Mouse (Mus musculus) bone marrow, adult 2 months (tissue): Measurements from ENCODE around the gene Tle2. TPM values are rescaled to one million over a fixed set of nuclear protein-coding genes. Genes with fewer than 3 reads are reported as not detected.
A peak's percentile ranks its signal among the peaks of the same experiment; 100 is the strongest.

Experiments used
- H3K27ac ChIP-seq: fragments of 200-500 bp; 2 replicates; pipeline ENCODE4 v1.5.1; 2012; ENCODE audit warnings: low read depth, mild to moderate bottlenecking, control low read depth, inconsistent platforms, low read length; ENCODE audit not compliant: control insufficient read depth, poor library complexity, insufficient read depth
- H3K4me1 ChIP-seq: fragments of 200-500 bp; 2 replicates; pipeline ENCODE4 v1.6.1; 2011; ENCODE audit warnings: low read length; ENCODE audit not compliant: control insufficient read depth, insufficient read depth
- H3K4me3 ChIP-seq: fragments of 200-500 bp; replicated peaks from 2 replicates; pipeline ENCODE3; 2011; ENCODE audit warnings: mild to moderate bottlenecking, low read depth, low read length, control low read depth; ENCODE audit not compliant: control insufficient read depth
- CTCF ChIP-seq: fragments of 200-500 bp; IDR thresholded peaks from 2 replicates; pipeline ENCODE4 v1.5.1; 2011; ENCODE audit warnings: low read length, control low read depth; ENCODE audit not compliant: control insufficient read depth, insufficient read depth
- POLR2A ChIP-seq: fragments of 200-500 bp; IDR thresholded peaks from 2 replicates; pipeline ENCODE4 v1.6.1; 2011; ENCODE audit warnings: low read depth, mild to moderate bottlenecking, control low read depth, low read length, borderline replicate concordance; ENCODE audit not compliant: control insufficient read depth
- WGBS: fragments of 180-500 bp; shearing (Covaris S2); methylation state at CpG from one replicate; pipeline ENCODE4 v1.1.7; 2018; 5-methylcytosine and 5-hydroxymethylcytosine counted together
- polyA plus RNA-seq: library from polyadenylated mRNA; stranded (reverse); fragments of >200 nt; gene quantifications from 2 replicates; pipeline ENCODE4 v1.2.4, GENCODE M21; 2011; ENCODE audit warnings: low replicate concordance; ENCODE audit not compliant: missing spikeins, insufficient read depth, insufficient read length

Tle2 gene
- polyA plus RNA-seq, 1 experiment = 41.7 TPM

DNA sequence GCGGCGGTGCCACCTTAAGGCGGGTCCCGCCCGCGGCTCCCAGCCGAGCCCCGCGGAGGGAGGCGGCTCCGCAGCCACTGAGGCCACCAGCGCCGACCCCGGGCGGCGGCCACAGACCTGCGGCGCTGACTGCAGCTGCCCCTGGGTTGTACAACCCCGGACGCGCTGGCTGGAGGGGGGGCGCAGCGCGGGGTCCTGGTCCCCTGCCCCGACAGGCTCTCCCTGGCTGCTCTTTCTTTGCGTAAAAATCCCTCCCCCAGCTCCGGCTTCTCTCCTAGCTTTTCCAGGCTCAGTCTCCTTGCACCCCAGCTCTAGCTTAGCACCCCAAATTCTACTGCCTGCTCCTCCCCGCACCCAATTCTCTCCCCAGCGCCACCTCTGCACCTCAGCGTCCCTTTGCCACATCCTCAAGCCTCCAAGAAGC, 859 bp downstream of the Tle2 start:
- TF ChIP-seq CTCF (no peak), POLR2A (no peak)
- peak overlapping the region; percentile 17 for H3K4me3 ChIP-seq
- 1% methylated on average over 29 of the region's 30 CpGs for WGBS
- H3K4me1 ChIP-seq = no peaks in the 10 kb centered on the region
- no peak overlapping the region for H3K27ac ChIP-seq

DNA sequence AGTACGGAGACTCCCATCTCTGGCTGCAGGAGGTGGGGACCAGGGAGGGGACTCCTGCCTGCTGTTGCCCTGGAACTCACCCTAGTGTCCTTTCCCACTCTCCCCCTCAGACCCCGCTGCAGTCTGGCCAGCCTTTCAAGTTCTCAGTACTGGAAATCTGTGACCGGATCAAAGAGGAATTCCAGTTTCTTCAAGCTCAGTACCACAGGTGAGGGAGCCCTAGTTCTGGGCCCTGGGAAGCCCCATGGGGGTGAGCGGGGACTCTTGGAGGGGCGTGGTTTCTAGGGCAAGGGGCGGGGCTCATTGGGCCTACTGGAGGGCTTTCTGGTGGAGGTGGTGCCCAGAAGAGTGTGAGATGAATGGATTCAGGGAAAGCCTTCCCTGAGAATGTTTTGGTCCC, 1.3 kb downstream of the Tle2 start:
- H3K4me1 ChIP-seq = no peaks in the 10 kb centered on the region; the same call in 1 of the 2 replicates
- WGBS = 14% methylated on average over 6 of the region's 6 CpGs

DNA sequence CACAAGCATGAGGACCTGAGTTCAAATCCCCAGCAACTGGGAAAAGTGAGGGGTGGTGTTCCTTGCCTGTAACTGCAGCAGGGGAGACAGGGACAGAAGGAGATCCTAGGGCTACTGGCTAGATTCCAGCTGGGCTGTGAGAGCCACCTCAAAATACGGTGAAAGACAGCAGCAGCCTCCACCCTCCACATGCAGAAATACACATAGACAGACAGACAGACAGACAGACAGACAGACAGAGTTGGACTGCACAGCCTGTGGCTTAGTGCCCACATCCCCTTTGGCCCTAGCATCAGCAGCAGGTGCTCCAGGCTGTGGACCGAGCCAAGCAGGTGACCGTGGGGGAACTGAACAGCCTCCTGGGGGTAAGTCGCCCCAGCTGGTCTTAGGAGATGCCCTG, 5.6 kb downstream of the Tle2 start:
- no peak overlapping the region for H3K4me3 ChIP-seq
- no peak overlapping the region for H3K27ac ChIP-seq
- TF ChIP-seq CTCF = no peak
- no peak for TF ChIP-seq POLR2A
- peaks cover 2% of the 10 kb centered on the region for H3K4me1 ChIP-seq
- 11% methylated on average over 4 of the region's 4 CpGs for WGBS

More for the DNA sequence above, 1.3 kb downstream of the Tle2 start:
- Histone ChIP-seq H3K4me3 (no peak overlapping the region), H3K27ac (no peak overlapping the region)
- TF ChIP-seq POLR2A (no peak), CTCF (no peak)

DNA sequence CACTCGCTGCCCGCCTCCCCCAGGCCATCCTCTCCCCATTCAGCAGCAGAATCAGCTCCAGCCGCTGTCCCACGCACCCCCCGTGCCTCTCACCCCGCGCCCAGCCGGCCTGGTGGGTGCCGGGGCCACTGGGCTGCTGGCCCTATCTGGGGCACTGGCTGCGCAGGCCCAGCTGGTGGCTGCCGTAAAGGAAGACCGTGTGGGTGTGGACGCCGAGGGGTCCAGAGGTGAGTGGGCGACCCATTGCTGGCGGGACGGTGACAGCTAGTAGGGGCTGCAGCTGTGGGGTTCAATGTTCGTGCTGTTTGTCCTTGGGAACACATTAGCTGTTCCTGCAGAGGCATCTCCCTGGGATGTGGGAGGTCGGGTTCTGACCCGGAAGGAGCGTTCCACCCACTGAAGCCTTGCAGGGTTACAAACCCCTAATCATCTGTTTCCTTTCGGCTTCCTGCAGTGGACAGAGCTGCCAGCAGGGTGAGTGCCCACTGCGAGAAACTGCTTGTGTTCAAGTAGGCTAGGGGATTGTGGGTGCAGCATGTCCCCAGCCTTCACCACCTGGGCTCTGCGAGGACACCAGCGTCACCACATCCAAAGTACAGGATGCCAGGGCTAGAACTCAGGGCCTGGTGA, 6.2 kb downstream of the Tle2 start:
- H3K4me3 ChIP-seq = peak overlapping the region; percentile 46
- WGBS = 6% methylated on average over 25 of the region's 25 CpGs
- TF ChIP-seq CTCF (peak; percentile 38; the same call in 1 of the 2 replicates), POLR2A (no peak)
- H3K4me1 ChIP-seq = peaks cover 2% of the 10 kb centered on the region
- peak overlapping the region; percentile 40 for H3K27ac ChIP-seq

DNA sequence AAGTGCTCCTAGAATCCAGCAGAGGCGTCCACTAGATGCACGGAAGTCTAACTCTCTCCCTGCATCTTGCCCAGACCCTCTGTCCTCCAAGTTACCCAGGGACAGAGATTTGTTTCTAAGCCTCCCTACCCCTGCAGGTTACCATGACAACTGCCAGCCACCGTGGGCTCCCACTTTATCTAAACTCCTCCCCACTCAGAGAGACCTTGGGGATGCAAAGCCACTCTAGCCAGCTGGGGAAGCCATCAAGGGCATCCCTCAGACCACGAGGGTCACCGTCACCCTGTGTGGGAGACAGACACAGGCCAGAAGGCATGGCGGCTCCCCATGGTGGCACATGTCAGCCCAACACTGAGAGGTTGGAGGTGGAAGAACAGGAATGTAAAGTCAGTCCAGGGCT, 9.0 kb downstream of the Tle2 start:
- 57% methylated on average over 6 of the region's 6 CpGs for WGBS
- no peak overlapping the region for H3K4me3 ChIP-seq
- TF ChIP-seq POLR2A (no peak), CTCF (no peak)
- no peak overlapping the region for H3K27ac ChIP-seq
- peaks cover 2% of the 10 kb centered on the region for H3K4me1 ChIP-seq

DNA sequence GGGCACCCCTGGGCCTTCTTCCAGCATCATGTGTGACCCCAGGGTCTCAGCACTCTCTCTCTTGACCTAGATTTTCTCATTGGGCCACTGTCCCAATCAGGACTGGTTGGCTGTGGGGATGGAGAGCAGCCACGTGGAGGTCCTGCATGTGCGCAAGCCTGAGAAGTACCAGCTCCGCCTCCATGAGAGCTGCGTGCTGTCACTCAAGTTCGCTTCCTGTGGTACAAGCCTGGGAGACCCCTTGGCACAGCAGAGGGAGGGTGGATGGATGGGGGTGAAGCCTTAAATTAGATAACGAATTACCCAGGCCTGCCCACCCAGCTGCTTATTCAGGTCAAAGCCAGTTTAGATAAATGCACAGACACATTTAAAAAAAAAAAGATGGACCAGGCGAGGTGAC, 14.4 kb downstream of the Tle2 start:
- Histone ChIP-seq H3K4me1 (no peaks in the 10 kb centered on the region), H3K27ac (no peak overlapping the region), H3K4me3 (no peak overlapping the region)
- 70% methylated on average over 7 of the region's 7 CpGs for WGBS
- TF ChIP-seq CTCF (no peak), POLR2A (no peak)

DNA sequence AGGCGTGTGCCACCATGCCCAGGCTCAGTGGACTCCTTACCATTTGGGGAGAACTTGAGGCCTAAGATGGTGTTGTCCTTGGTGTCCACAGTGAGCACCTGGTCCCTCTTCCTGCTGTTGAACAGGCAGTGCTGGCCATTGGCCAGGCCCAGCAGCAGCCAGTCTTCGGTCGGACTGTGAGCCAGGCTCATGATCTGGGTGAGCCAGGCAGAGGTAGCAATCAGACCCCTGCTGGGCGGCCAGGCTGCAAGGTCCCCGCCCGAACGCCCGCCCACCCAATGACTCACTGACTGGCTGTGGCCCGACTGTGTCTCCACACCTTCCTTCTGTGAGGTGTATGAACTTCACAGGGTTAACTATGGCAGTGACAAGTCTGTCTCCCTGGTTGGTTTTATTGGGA, 17.5 kb downstream of the Tle2 start:
- no peak overlapping the region for H3K27ac ChIP-seq
- 76% methylated on average over 9 of the region's 9 CpGs for WGBS
- peaks cover 1% of the 10 kb centered on the region; the same call in 1 of the 2 replicates for H3K4me1 ChIP-seq
- TF ChIP-seq CTCF = no peak
- TF ChIP-seq POLR2A = no peak
- H3K4me3 ChIP-seq = no peak overlapping the region

DNA sequence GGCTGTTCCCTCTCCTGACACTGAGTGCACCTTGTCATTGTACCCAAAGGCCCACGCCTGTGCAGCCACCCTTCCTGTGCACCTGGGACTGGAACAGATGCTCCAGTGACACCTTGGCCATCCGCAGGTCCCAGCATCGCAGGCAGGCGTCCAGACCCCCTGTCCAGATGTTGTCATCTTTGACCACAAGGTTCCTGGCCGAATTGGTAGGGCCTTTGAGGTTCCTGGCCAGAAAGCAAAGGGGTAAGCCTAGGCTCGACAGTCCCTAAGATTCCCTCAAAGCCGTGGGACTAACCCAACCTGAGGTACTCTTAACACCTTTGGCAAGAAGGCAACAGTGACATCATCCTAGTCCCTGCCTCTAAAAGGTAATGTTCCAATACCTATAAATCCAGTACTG, 18.3 kb downstream of the Tle2 start:
- Histone ChIP-seq H3K4me1 (peaks cover 3% of the 10 kb centered on the region), H3K4me3 (no peak overlapping the region), H3K27ac (no peak overlapping the region)
- TF ChIP-seq CTCF (no peak), POLR2A (no peak)
- 64% methylated on average over 7 of the region's 7 CpGs for WGBS

DNA sequence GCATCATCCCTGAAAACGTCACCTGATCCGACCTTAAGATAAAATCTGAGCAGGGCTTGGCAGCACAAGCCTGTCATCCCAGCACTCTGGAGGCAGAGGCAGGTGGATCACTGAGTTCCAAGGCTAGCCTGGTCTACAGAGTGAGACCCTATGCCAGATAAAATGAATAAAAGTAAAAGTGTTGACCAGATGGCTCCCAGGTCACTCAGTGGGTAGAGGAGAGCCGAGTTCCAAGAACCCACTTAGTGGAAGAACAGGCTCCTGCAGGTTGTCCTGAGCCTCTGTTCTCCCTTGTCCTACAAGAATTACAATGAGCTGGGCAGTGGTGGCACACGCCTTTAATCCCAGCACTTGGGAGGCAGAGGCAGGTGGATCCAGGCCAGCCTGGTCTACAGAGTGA, 18.9 kb downstream of the Tle2 start:
- Histone ChIP-seq H3K4me3 (no peak overlapping the region), H3K4me1 (peaks cover 6% of the 10 kb centered on the region), H3K27ac (no peak overlapping the region)
- TF ChIP-seq CTCF (no peak), POLR2A (no peak)
- WGBS = 71% methylated on average over 4 of the region's 4 CpGs
